Comparison of ENCODE assay signal across 12 mouse cellular contexts in the genomic region with DNA sequence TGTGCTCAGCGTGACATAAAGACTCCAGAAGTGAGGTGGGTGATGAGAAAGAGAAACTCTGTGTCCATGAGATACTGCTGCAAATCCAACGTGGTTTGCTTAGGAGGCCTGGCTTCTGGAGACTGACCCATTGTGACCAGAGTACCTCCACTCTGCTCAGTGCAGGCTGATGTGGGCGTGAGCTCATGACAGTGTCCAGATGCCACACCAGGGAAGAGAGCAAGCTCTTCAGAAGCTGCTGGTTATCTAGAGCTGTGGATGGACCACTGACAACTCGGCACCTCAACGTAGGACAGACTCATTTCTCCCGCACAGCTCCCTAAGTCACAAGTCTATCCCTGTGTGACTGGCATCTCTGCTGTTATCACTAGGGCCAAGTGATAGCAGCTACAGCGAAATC.
"Had no signal": no experiment of that assay in that cellular context is flagged by ENCODE, and none has a peak within 500 bp of the region (broad histone marks: within the 10 kb centered on the region; RNA-seq: fewer than 3 reads in every experiment).

No protein-coding gene starts in this region.

- H3K9me3 ChIP-seq: limb, embryonic 10.5 days; liver, embryonic 15.5 days; stomach, embryonic 15.5 days had no signal

- H3K4me1 ChIP-seq: liver, embryonic 15.5 days; stomach, embryonic 15.5 days had no signal

- H3K9ac ChIP-seq: liver, embryonic 15.5 days; stomach, embryonic 15.5 days had no signal

- H3K36me3 ChIP-seq: limb, embryonic 10.5 days; liver, embryonic 15.5 days; stomach, embryonic 15.5 days had no signal

- DNase-seq: kidney, postnatal 25 days; lung, adult 2 months; right cerebral cortex, postnatal 14 days; thymus, adult 2 months; thymus, postnatal 25 days had no signal

- H3K27ac ChIP-seq: left cerebral cortex, adult 2 months; limb, embryonic 10.5 days; liver, embryonic 15.5 days; stomach, embryonic 15.5 days had no signal

- H3K4me3 ChIP-seq: left cerebral cortex, adult 2 months; limb, embryonic 10.5 days; liver, embryonic 15.5 days; stomach, embryonic 15.5 days had no signal

- H3K4me2 ChIP-seq: liver, embryonic 11.5 days; liver, embryonic 15.5 days; midbrain, embryonic 11.5 days; stomach, embryonic 15.5 days had no signal

- H3K27me3 ChIP-seq: liver, embryonic 15.5 days; stomach, embryonic 15.5 days had no signal

- ATAC-seq: midbrain, embryonic 16.5 days had no signal
